Mouse (Mus musculus) heart, embryonic 11.5 days (tissue): ENCODE results near the gene Slc22a17. TPM values are rescaled to one million over a fixed set of nuclear protein-coding genes. Genes with fewer than 3 reads are reported as not detected.

Source experiments
- microRNA counts: library from miRNA; unstranded; fragments of <30 nt; microRNA quantifications from one replicate; lab custom pipeline; 2015
- microRNA-seq: library from miRNA; unstranded; fragments of <30 nt; microRNA quantifications from one replicate; pipeline ENCODE4, GENCODE M21; 2016; ENCODE audit warnings: borderline number of aligned reads
- polyA plus RNA-seq: library from polyadenylated mRNA; unstranded; fragments of >200 nt; fragmentation: Nextera tagmentation; extraction: Ambion mirVana; gene quantifications from 2 replicates; pipeline ENCODE4 v1.2.1, GENCODE M21; 2014

The Slc22a17 gene
- polyA plus RNA-seq, 1 experiment from 2014 or later = 26.0 TPM

MicroRNAs encoded within 50 kb of the gene (microRNA counts, 519-probe panel; counts per million panel counts)
- microRNA mmu-miR-208a (lab: Ali Mortazavi, UCI) = 7,850 counts per million, percentile 96 among the panel's probes with 10 or more counts

Small RNA genes within 50 kb of the gene (microRNA-seq; reads per million reads assigned to microRNA genes)
- gene Mir208a = 12,836 reads per million, percentile 97 among the genes with 10 or more reads in this experiment

Other genes starting within 250 kb of the Slc22a17 start
- 56.7 and 60.8 TPM in 2 replicates for gene 1700123O20Rik, start 226.9 kb downstream of the Slc22a17 start, polyA plus RNA-seq
- 72.1 and 96.8 TPM in 2 replicates for gene Acin1, start 226.2 kb downstream of the Slc22a17 start, polyA plus RNA-seq
- 0.15 and 0.36 TPM in 2 replicates for gene Gm29776, start 214.3 kb downstream of the Slc22a17 start, polyA plus RNA-seq
- not detected in 2 replicates for gene Cebpe, start 201.0 kb downstream of the Slc22a17 start, polyA plus RNA-seq
- 4.8 and 5.6 TPM in 2 replicates for gene Slc7a8, start 131.2 kb downstream of the Slc22a17 start, polyA plus RNA-seq
- not detected in 2 replicates for gene Rnf212b, start 99.0 kb downstream of the Slc22a17 start, polyA plus RNA-seq
- gene Homez, start 42.2 kb downstream of the Slc22a17 start, polyA plus RNA-seq = 6.5 and 6.7 TPM in 2 replicates
- gene Ppp1r3e, start 35.6 kb downstream of the Slc22a17 start, polyA plus RNA-seq = 0.94 and 1.8 TPM in 2 replicates
- gene Bcl2l2, start 29.8 kb downstream of the Slc22a17 start, polyA plus RNA-seq = 3.3 TPM in 2 replicates
- gene Gm20521, start 29.7 kb downstream of the Slc22a17 start, polyA plus RNA-seq = 0.31 TPM in 1 of 2 replicates, not detected in the other
- gene Pabpn1, start 20.6 kb downstream of the Slc22a17 start, polyA plus RNA-seq = 89.5 and 99.0 TPM in 2 replicates
- 11.0 and 12.7 TPM in 2 replicates for gene Efs, start 13.0 kb upstream of the Slc22a17 start, polyA plus RNA-seq
- not detected in 2 replicates for gene Il25, start 19.6 kb upstream of the Slc22a17 start, polyA plus RNA-seq
- 0.49 and 0.90 TPM in 2 replicates for gene Cmtm5, start 23.1 kb upstream of the Slc22a17 start, polyA plus RNA-seq
- 2,306 and 2,903 TPM in 2 replicates for gene Myh6, start 53.8 kb upstream of the Slc22a17 start, polyA plus RNA-seq
- not detected in 2 replicates for gene Gm17428, start 63.8 kb upstream of the Slc22a17 start, polyA plus RNA-seq
- 3,446 and 4,122 TPM in 2 replicates for gene Myh7, start 81.5 kb upstream of the Slc22a17 start, polyA plus RNA-seq
- 60.3 and 62.1 TPM in 2 replicates for gene Ngdn, start 102.3 kb upstream of the Slc22a17 start, polyA plus RNA-seq
- 2.9 and 3.1 TPM in 2 replicates for gene Zfhx2, start 179.2 kb upstream of the Slc22a17 start, polyA plus RNA-seq
- gene Thtpa, start 181.7 kb upstream of the Slc22a17 start, polyA plus RNA-seq = 12.4 and 15.1 TPM in 2 replicates
- 9.1 and 11.4 TPM in 2 replicates for gene Ap1g2, start 193.5 kb upstream of the Slc22a17 start, polyA plus RNA-seq
- 0.31 and 0.59 TPM in 2 replicates for gene Jph4, start 203.8 kb upstream of the Slc22a17 start, polyA plus RNA-seq